Mouse (Mus musculus) kidney, adult 11 months (tissue): ENCODE measurements at regions not wholly inside any gene's neighbourhood (a gene's known extent, or its start where the extent isn't known, plus 50 kb on each side); places are given as distances from the start of the nearest gene placed in this dataset.

Experiments used
- DNase-seq: peaks from one replicate; pipeline ENCODE4 v3.0.0; 2022

DNA sequence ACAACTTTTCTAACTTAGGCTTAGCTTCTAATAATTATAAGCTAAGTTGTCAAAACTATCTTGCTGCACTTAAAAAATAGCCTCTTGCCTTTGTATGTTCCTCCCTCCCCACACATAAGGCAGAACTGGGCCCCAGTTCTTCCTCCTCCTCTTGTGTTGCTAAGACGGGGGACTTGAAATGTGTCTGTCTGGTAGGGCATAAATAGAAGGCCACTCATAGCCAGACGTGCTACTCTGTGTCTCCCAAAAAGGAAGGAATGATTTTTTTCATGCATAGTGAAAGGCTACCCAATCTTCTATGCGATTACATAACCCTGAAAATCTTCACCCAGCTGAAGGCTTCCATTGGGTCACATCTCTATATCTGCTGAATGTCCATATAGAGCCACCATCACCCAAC, 183.5 kb downstream of the Hsfy2 start:
- no peak for DNase-seq

GRCm38 (mm10) chr1:56442835-56443234, 194.4 kb downstream of the Hsfy2 start:
- DNase-seq = no peak

DNA sequence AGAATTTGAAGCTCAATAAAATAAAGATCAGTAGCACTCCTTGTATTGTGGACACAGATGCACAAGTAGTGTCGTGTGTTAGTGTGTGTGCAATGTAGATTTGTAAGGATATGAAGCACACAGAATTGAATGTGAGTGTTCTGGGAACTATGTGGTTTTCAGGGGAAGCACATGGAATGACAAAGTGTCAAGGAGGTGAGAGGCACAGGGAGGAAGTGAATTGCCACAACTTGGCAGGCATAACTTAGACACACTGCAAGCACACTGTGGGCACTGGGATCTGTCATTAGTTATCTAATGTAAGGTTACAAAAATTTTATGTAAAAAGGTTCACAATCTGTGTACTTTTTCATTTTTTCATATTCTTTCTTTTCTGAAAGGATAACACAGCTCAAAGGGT, 230.4 kb downstream of the Hsfy2 start:
- DNase-seq = no peak

DNA sequence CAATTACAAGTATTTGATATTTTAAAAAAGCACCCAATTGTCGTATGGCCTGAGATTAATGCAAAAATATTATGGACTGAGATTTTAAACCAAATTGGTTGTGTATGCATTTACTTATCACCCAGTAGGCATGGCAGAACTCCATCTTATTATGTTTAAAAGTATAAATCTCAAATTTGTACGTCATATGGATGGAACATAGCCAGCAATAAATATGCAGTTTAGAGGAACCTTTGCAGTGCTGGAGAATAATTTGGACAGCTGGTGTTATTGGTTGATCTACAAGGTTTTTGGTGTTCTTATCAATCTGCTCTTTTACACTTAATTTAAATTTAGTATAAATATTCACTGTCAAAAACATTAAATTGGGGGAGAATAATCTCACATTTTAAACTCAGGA, 233.9 kb downstream of the Hsfy2 start:
- DNase-seq = no peak

DNA sequence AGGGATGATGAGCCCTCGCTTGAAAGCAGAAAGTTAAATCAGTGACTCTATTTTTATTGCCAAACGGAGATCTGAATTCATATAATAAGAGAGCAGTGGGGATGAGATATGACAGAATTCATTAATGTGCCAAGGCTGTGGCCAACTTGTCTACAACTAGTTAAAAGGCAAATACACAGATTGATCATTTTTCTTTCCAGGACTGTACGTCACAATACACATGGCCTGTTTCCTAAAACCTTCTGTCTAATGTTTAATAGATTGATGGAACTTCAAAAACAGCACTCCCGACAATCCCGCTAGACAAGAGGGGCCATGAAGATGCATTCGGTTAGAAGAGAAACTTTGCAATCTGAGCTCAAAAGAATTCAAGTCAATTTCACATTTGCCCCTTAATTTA, 241.4 kb downstream of the Hsfy2 start:
- no peak for DNase-seq

DNA sequence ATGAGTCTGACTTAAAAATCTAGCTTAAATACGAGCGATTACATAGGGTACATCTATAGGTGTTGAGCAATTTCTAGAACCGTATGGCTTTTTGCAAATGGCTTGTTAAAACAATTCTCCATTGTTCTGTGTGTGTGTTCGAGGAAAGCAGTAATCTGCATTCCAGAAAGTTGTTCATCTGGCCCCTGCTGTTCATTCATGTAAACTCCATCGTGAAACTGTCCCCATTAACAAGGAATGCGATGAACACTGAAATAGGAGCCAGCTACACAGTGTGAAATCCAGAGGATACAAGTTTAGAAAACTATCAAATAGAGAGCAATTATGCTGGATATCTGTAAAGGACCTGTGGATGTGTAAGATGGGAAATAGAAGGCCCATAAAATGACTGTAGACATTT, 250.1 kb downstream of the Hsfy2 start:
- DNase-seq = no peak

DNA sequence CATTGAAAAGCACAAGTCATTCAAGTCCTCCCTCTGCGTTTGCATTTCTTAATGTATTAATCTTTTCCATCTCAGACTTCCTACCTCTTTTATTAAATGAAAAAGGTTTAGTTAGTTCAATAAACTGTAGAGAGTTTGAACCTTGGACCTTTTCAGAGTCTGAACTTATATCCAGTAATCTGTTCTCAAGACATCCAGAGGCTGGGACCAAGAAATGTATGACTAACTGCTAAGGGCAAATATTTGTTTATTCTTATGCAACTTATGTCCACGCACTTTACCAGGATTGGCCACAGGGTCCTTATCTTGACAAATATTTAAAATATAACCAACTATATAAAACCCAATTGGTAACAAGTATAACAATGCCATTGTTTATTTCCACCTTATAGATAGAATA, 270.9 kb downstream of the Hsfy2 start:
- DNase-seq = no peak

- DNase-seq = no peak
Observed at GRCm38 (mm10) chr1:56360857-56361256, 276.4 kb downstream of the Hsfy2 start.

DNA sequence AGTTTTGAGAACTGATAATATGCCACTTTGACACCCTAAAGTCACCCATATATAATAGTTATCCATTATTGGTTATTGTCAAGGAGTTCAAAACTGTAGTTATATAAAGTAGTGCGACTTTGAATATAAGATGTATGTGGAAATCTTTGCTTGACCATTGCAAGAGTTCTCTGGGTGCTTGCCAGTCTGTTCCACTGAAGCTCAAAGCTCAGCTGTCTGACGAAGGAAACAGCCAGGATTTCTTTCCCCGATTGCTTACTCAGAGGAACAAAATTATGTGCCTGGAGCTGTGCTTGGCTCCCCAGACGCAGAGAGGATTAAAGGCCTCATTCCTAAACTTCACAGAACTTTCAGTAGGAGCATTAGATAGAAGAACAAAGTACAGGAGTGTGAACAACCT, 290.6 kb downstream of the Hsfy2 start:
- DNase-seq = no peak

DNA sequence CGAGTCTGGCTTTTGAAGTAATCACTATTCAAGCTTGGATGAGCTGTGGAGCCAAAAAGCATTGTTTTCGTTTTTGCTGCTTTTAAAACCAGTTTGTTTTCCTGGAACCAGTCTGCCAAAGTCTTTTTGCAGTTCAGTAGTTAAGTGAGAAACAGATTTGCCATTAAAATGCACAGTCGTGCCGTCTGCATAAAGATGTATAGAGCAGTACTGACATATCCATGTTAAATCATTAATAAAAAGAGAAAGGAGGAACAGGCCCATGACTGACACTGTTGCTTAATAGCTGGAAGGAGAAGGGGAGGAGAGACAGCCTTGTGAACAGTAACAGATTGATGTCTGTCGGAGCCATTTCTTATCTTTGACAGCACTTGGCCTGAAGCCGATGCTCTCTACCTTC, 292.3 kb downstream of the Hsfy2 start:
- DNase-seq = no peak

GRCm38 (mm10) chr1:56327381-56327780, 309.9 kb downstream of the Hsfy2 start:
- no peak for DNase-seq

GRCm38 (mm10) chr1:56308586-56308985, 328.6 kb downstream of the Hsfy2 start:
- no peak for DNase-seq

- no peak for DNase-seq
Observed at GRCm38 (mm10) chr1:56294391-56294790, 342.8 kb downstream of the Hsfy2 start.

DNA sequence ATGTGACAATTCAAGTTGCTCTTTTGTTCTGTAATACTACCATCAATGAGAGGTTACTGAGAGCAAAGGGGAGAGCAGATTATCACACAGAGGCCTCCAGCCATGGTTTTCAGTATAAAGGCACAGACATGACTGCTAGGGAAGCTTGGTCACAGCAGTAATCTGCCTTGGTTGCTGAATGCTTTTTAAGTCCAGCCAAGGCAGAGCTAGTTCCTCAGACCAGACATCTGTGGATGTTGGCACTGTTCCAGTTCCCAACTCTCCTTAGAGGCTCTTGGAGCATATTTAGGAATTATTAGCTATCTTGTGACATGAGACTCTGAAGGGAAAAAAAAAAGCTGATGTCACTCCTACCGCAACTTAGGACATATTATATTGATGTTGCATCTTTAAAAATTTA, 347.5 kb downstream of the Hsfy2 start:
- DNase-seq = no peak

DNA sequence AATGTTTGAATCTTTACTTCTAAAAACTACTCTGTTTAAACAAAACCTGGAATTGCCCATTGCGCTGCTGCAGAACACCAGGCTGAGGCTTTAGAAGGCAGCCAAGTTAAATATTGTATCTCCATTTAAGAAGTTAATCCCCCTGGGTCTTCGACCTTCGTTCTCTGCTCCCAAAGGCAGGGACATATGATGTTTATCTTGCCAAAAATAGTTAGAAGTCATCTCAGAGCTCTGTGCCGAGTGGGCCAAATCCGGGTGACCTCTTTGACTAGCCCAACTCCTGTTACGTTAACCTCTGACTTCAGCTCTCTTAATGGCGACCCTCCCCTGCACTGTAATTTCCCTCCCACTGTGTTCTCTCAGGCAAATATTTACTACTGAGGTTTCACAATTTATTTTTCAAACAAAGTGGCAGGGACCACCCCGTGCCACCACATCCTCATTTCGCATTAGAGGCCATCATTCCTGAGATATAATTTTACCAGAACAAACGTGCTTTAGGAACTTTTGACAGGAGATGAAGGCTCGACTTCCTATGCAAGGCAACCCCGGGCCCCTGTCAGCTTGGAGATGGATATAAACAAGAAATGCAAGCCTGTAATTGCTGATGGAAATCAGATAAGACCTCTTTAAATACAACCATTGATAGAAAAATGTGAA, 350.7 kb downstream of the Hsfy2 start:
- DNase-seq = peak; percentile 40

DNA sequence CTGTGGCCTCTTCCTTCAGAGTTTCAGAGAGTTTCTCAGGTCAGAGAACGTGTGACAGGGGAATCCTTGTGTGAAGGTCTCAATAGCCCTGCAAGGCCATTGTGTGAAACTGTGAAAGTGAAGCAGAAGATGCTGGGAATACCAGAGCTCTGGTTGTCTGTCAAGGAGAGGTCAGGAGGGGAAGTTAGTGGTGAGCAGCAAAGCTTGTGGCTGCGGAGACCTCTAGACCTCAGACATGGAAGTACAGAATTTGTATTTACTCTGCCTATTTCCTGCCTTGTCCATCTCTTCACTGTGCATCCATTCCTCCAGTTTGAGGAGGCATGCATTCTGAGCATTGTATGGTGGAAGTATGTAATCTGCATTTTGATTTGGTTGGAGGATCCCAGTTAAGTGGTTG, 375.5 kb downstream of the Hsfy2 start:
- no peak for DNase-seq

DNA sequence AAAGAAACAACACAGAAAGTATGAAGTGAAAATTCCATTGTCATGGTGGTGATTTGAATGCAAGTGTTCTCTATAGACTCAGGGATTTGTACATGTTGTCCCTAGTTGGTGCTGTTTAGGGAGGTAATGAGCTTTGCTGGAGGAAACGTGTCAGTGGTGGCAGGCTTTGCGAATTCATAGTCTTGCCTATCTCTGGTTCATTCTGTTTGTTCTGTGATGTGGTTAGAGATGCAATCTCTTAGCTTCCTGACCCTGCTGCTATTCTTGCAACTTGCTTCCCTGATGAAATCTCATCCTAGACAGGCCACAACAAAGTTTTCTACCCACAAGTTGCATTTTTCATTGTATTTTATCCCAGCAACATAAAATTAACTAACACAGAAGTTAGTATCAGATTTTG, 376.5 kb downstream of the Hsfy2 start:
- DNase-seq = no peak

GRCm38 (mm10) chr1:56256839-56257490, 380.3 kb downstream of the Hsfy2 start:
- no peak for DNase-seq

- no peak for DNase-seq
Observed at GRCm38 (mm10) chr1:56239686-56240085, 397.5 kb downstream of the Hsfy2 start.

- no peak for DNase-seq
Observed at GRCm38 (mm10) chr1:56226314-56227008, 410.8 kb downstream of the Hsfy2 start.

GRCm38 (mm10) chr1:56219700-56220099, 417.5 kb downstream of the Hsfy2 start:
- no peak for DNase-seq

- no peak for DNase-seq
Observed at GRCm38 (mm10) chr1:56210712-56211371, 426.4 kb downstream of the Hsfy2 start.

DNA sequence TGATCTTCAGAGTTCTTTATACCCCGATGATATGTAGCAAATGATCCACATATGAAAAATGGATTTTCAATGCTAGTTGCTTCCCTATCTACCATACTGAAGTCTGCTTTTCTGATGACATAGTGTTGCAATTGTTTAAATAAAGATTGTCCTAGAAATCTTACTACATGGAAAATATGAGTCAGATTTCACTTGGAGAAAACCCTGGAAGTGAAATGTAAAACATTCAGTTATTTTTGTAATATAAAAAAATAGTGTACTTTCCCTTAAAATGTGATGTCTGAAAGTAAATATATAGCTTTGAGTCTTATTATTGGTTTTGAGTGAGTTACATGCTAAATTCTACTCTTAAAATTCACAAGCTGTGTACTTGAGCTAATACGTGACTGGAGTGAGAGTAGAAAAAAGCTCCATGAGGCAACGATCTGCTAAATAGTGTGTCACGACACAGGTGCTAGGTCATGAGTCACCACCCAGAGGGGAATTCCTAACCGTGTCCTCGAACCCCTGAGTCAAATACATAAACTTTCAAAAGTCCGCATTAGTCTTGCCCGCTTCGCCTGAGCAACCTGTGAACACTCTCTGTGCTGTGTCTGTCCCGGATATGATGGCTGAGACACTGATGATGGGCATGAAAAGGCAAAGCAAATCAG, 430.5 kb downstream of the Hsfy2 start:
- DNase-seq = no peak
